Mouse (Mus musculus) C2C12 (cell line): ENCODE data around the gene Sh3rf3. TPM values are rescaled to one million over a fixed set of nuclear protein-coding genes. Genes with fewer than 3 reads are reported as not detected.

ENCODE experiments used
- H3K27me3 ChIP-seq: one replicate; pipeline ENCODE4 v1.6.1; 2011; ENCODE audit not compliant: control insufficient read depth, insufficient read depth, insufficient read length
- H3K36me3 ChIP-seq: one replicate; pipeline ENCODE4 v1.6.1; 2011; ENCODE audit not compliant: control insufficient read depth, insufficient read depth
- H3K4me3 ChIP-seq: one replicate; pipeline ENCODE4 v1.5.1; 2011; ENCODE audit warnings: mild to moderate bottlenecking, control low read depth; ENCODE audit not compliant: poor library complexity, insufficient read depth, severe bottlenecking
- H3K79me2 ChIP-seq: one replicate; pipeline ENCODE4 v1.6.1; 2011; ENCODE audit not compliant: control insufficient read depth, insufficient read depth
- H3K79me3 ChIP-seq: one replicate; pipeline ENCODE4 v1.6.1; 2011; ENCODE audit warnings: low read depth, control low read depth
- H3ac ChIP-seq: one replicate; pipeline ENCODE3; 2011; ENCODE audit warnings: low read depth; ENCODE audit not compliant: control insufficient read depth, insufficient read length
- CEBPB ChIP-seq: IDR thresholded peaks from one replicate; pipeline ENCODE4 v1.6.1; 2011; ENCODE audit warnings: low read depth, mild to moderate bottlenecking, control low read depth, moderate library complexity
- CTCF ChIP-seq: IDR thresholded peaks from one replicate; pipeline ENCODE4 v1.5.1; 2011; ENCODE audit not compliant: control insufficient read depth, insufficient read depth, insufficient read length
- FOSL1 ChIP-seq: IDR thresholded peaks from one replicate; pipeline ENCODE4 v1.8.0; 2011; ENCODE audit warnings: mild to moderate bottlenecking, low read length; ENCODE audit not compliant: poor library complexity, insufficient read depth, severe bottlenecking
- MAX ChIP-seq: IDR thresholded peaks from one replicate; pipeline ENCODE4 v1.6.1; 2011; ENCODE audit warnings: mild to moderate bottlenecking, control low read depth
- MYOD1 ChIP-seq: IDR thresholded peaks from one replicate; pipeline ENCODE4 v1.6.1; 2011; ENCODE audit warnings: low read depth; ENCODE audit not compliant: control insufficient read depth, insufficient read length
- MYOG ChIP-seq: IDR thresholded peaks from one replicate; pipeline ENCODE4 v1.6.1; 2011; ENCODE audit not compliant: control insufficient read depth, insufficient read length; ENCODE audit errors: extremely low read depth
- USF1 ChIP-seq: IDR thresholded peaks from one replicate; pipeline ENCODE4 v1.6.1; 2011; ENCODE audit warnings: low read depth, mild to moderate bottlenecking, control low read depth, moderate library complexity
- polyA plus RNA-seq: library from polyadenylated mRNA; unstranded; fragments of >200 nt; fragmentation: generic; extraction: Trizol; gene quantifications from one replicate; pipeline ENCODE4 v1.2.1, GENCODE M21; 2012; ENCODE audit warnings: missing spikeins

The Sh3rf3 gene
- polyA plus RNA-seq, 1 experiment: 0.14 TPM

DNA sequence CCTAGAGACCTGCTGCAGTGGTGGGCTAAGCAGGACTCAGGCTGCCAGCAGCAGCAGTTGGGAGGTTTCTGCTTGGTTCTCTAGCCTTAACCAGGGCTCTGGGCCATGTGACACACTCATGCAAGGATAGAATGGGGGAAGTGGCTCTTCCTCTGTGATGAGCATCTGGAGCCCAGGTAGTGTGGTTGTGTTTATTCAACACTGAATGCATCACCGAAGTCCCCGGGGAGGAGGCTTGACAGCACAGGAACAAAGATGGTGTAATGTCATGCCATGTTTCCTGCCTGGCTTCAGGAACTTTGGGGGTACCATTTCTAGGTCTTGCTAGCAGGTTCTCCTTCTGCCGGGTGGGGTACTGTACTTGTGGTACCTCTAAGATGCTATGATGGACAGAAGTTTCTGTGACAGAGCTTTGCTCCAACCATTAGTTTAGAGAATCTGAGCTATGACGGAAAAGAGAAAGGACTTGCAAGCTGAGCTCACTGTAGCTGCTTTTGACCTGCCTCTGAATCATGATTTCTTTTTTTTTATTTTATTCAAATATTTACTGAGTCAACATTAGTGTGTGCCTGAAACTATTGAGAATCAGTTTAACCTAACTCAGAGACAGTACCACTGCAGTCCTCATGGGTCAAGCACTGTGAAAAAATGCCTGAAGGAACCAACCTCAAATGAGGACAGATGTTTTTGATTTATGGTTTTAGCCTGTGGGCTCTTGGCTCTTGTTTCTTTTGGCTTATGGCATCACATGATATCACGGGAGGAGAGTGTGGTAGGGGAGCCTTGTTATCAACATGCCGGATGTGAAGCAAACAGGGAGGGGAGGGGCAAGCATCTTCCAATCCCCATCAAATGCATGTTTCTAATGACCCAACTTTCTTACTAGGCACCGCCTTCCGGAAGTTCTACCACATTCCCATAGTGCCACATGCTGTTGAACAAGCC, 102.4 kb downstream of the Sh3rf3 start:
- Histone ChIP-seq H3K27me3 (no peaks in the 10 kb centered on the region), H3K36me3 (no peaks in the 10 kb centered on the region), H3K4me3 (no peak overlapping the region), H3K79me3 (no peaks in the 10 kb centered on the region), H3K79me2 (no peaks in the 10 kb centered on the region), H3ac (no peak overlapping the region)
- no peak for TF ChIP-seq CTCF
- TF ChIP-seq MYOG: no peak
- TF ChIP-seq USF1: no peak
- TF ChIP-seq CEBPB: no peak
- no peak for TF ChIP-seq MYOD1
- no peak for TF ChIP-seq FOSL1
- no peak for TF ChIP-seq MAX

DNA sequence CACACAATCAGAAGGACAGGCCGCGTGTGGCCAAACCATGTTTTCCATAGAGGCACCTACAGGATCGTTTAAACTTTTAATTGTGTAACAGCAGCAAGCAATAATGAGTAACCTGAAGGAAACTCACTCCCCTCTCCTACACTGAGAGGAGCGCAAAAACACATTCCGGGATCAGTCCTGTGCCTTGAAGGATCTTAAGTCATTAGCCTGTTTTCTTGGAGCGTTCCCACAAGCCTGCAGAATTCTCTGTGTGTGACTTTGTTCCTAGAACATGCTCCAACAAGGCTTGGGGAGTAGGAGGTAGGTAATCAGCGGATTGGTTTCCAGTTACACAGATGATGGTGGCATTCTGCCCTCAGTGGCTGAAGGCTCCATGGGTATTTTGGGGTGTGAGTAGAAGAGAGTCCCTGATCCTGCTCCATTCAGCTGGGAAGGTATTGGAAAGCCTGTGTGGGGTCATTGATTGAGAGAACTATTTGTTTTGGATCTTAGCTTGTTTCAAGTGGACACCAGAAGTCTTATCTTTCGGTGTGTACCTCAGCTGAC, 108.6 kb downstream of the Sh3rf3 start:
- H3K79me2 ChIP-seq: no peaks in the 10 kb centered on the region
- H3K4me3 ChIP-seq: no peak overlapping the region
- no peak overlapping the region for H3ac ChIP-seq
- no peak for TF ChIP-seq USF1
- TF ChIP-seq CTCF: no peak
- no peak for TF ChIP-seq MYOG
- TF ChIP-seq MAX: no peak
- no peak for TF ChIP-seq MYOD1
- no peak for TF ChIP-seq CEBPB
- TF ChIP-seq FOSL1: no peak
- no peaks in the 10 kb centered on the region for H3K27me3 ChIP-seq
- H3K79me3 ChIP-seq: no peaks in the 10 kb centered on the region
- H3K36me3 ChIP-seq: no peaks in the 10 kb centered on the region

DNA sequence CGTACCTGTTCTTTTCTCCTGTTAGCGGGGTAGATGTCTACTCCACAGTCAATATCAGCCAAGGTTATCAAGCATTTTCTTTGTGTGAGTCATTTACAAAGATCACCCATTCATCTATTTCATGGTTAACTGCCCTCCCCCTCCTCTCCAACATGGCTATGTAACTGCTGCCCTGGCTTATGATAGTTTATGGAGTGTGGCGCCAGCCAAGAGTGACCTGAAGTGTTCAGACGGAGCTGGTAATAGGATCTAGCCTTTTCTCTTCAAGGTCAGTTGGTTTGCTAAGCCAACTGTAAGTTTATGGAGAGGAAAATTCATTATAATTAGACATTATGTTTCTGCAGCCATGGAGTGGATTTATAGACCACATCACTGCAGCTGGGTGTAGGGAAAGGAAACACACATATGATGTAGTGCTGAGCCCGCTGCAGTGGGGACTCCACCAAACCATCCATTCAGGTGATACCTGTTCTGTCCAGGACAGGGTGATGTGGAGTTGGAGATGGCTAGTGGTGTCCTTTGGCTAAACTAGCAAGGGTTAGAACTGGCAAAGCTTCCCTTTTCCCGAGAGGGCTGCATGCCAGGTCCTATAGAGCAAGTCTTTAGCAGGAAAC, 109.2 kb downstream of the Sh3rf3 start:
- H3ac ChIP-seq: no peak overlapping the region
- H3K27me3 ChIP-seq: no peaks in the 10 kb centered on the region
- no peaks in the 10 kb centered on the region for H3K36me3 ChIP-seq
- TF ChIP-seq CTCF: no peak
- TF ChIP-seq MYOG: no peak
- TF ChIP-seq MAX: no peak
- no peaks in the 10 kb centered on the region for H3K79me3 ChIP-seq
- H3K79me2 ChIP-seq: no peaks in the 10 kb centered on the region
- H3K4me3 ChIP-seq: no peak overlapping the region

DNA sequence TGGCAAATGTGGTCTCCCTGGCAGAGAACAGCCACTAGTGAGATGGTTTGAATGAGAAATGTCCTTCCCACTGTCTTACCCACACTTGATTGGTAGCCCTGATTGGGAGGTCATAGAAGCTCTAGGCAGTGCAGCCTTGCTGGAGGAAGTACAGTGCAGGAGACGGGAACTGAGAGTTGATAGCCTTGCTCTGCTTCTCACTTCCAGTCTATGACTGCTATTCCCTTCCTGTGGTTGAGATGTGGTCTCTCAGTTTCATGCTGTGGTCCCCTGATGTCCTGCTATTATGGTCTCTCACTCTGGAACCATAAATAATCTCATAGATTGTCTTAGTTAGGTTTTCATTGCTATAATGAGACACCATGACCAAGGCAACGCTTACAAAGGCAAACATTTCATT, 109.8 kb downstream of the Sh3rf3 start:
- Histone ChIP-seq H3K27me3 (no peaks in the 10 kb centered on the region), H3K4me3 (no peak overlapping the region), H3ac (no peak overlapping the region), H3K36me3 (no peaks in the 10 kb centered on the region), H3K79me3 (no peaks in the 10 kb centered on the region), H3K79me2 (no peaks in the 10 kb centered on the region)
- TF ChIP-seq CTCF (no peak), MYOG (no peak), FOSL1 (no peak), MYOD1 (no peak), USF1 (no peak), MAX (no peak), CEBPB (no peak)

DNA sequence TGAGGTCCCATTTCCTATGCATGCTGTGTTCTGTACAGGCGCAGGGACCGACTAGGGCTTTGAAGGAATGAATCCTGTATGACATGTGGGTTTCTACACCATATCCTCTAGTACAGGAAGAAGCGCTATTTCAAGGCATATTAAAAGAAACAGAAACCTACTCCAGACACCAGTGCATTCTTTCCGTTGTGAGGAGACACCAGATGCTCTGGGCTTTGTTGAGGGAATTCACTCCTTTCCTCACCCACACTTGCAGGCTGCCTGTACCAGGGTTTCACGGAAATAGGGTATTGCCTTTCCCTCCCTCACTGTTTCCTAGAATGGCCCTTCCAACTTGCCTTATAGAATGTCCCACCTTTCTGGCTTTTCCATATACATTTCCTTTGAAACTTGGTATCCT, 113.4 kb downstream of the Sh3rf3 start:
- no peak overlapping the region for H3K4me3 ChIP-seq
- no peaks in the 10 kb centered on the region for H3K79me2 ChIP-seq
- no peaks in the 10 kb centered on the region for H3K27me3 ChIP-seq
- no peaks in the 10 kb centered on the region for H3K79me3 ChIP-seq
- no peak overlapping the region for H3ac ChIP-seq
- H3K36me3 ChIP-seq: no peaks in the 10 kb centered on the region
- TF ChIP-seq CTCF (no peak), MAX (no peak), MYOG (no peak), MYOD1 (no peak), USF1 (no peak), FOSL1 (no peak), CEBPB (no peak)
